Mouse (Mus musculus) kidney, embryonic 16.5 days (tissue): ENCODE results near the gene Slc5a7. TPM values are rescaled to one million over a fixed set of nuclear protein-coding genes. Genes with fewer than 3 reads are reported as not detected.

Source experiments
- ATAC-seq: fragments of 200-750 bp; cut with Nextera tagmentation; 2 replicates; pipeline ENCODE4 v1.8.0; 2017; ENCODE audit warnings: moderate TSS enrichment; ENCODE audit not compliant: low FRiP score, low TSS enrichment
- H3K27ac ChIP-seq: fragments of 300-500 bp; sonication (generic); 2 replicates; pipeline ENCODE4 v1.5.1; 2014; ENCODE audit warnings: low read length
- H3K27me3 ChIP-seq: fragments of 300-500 bp; sonication (generic); 2 replicates; pipeline ENCODE4 v1.6.1; 2014; ENCODE audit warnings: low read length, control low read depth, mixed read lengths; ENCODE audit not compliant: insufficient read depth
- H3K36me3 ChIP-seq: fragments of 300-500 bp; sonication (generic); 2 replicates; pipeline ENCODE4 v1.6.1; 2014; ENCODE audit warnings: low read length, control low read depth, mixed read lengths; ENCODE audit not compliant: insufficient read depth
- H3K4me1 ChIP-seq: fragments of 300-500 bp; sonication (generic); 2 replicates; pipeline ENCODE4 v1.6.1; 2014; ENCODE audit warnings: low read length, control low read depth, mixed read lengths; ENCODE audit not compliant: insufficient read depth
- H3K4me2 ChIP-seq: fragments of 300-500 bp; sonication (generic); replicated peaks from 2 replicates; pipeline ENCODE4 v1.6.1; 2014; ENCODE audit warnings: low read depth, low read length
- H3K4me3 ChIP-seq: fragments of 300-500 bp; sonication (generic); 2 replicates; pipeline ENCODE4 v1.5.1; 2014; ENCODE audit warnings: mild to moderate bottlenecking, low read length
- H3K9ac ChIP-seq: fragments of 300-500 bp; sonication (generic); replicated peaks from 2 replicates; pipeline ENCODE4 v1.6.1; 2014; ENCODE audit warnings: low read length
- H3K9me3 ChIP-seq: fragments of 300-500 bp; sonication (generic); 2 replicates; pipeline ENCODE4 v1.6.1; 2016; ENCODE audit warnings: low read length, control low read depth
- WGBS: fragments of 180-500 bp; shearing (Covaris S2); extraction: QIAGEN DNeasy Blood & Tissue Kit; methylation state at CpG from one replicate; pipeline ENCODE4 v1.1.7; 2014; 5-methylcytosine and 5-hydroxymethylcytosine counted together
- polyA plus RNA-seq: library from polyadenylated mRNA; unstranded; fragments of >200 nt; fragmentation: Nextera tagmentation; extraction: Ambion mirVana; gene quantifications from 2 replicates; pipeline ENCODE4 v1.2.1, GENCODE M21; 2015

Gene Slc5a7
- 0.19 and 0.29 TPM in 2 replicates for polyA plus RNA-seq

DNA sequence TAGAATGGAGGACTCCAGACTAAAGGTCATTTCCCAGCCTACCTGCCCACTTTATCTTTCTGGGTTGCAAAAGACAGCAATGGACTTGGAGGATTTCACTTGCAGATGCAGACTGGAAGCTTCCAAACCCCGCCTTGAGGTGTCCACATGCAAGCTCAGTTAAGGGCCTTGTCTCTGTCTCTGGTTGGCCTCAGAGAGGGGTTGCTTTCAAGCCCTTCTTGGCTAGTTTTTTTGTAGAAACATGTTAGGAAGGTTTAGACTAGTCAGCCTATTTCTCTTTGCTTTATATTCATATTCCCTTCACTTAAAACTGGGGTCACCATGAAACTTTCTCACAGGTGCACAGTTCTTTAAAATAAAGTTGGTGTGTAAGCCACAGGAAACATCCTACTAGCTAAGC, at the start of gene Slc5a7:
TSS of gene Slc5a7 (minus strand) at position 101 of the 400 bp plus-strand sequence.
- Histone ChIP-seq H3K4me3 (peak within 1 kb of the TSS; percentile 52), H3K4me2 (peak within 1 kb of the TSS; percentile 81), H3K9ac (peak within 1 kb of the TSS; percentile 53), H3K27me3 (no peaks in the 10 kb centered on the region), H3K9me3 (no peaks in the 10 kb centered on the region), H3K36me3 (no peaks in the 10 kb centered on the region), H3K4me1 (peaks cover 6% of the 10 kb centered on the region; the same call in 1 of the 2 replicates), H3K27ac (no peak within 1 kb of the TSS)
- ATAC-seq, result no peak
- 67% methylated on average over 1 of the region's 1 CpGs for WGBS

DNA sequence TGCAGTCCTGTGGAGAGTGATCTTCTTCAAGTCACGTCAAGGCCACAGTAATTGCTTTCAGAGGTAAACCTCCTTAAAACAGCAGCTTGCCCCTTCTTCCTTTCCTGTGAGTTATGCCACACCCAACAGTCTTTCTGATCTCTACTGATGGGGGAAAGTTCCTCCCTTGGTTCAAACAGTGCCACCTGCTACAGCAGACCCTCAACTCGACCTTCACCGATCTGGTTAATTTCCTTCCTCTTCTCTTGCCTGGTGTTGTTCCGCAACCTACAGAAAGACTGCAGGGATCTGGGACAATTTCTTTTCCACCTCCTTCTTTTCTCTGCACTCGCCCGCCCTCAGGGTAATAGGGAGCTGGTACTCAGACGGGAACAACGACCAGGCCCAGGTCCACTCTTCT, 48.8 kb upstream of the Slc5a7 start:
- H3K9ac ChIP-seq, result no peak overlapping the region
- H3K4me3 ChIP-seq, result no peak overlapping the region
- H3K4me2 ChIP-seq, result no peak overlapping the region
- no peaks in the 10 kb centered on the region for H3K27me3 ChIP-seq
- H3K4me1 ChIP-seq, result no peaks in the 10 kb centered on the region
- no peak overlapping the region for H3K27ac ChIP-seq
- no peak for ATAC-seq
- 78% methylated on average over 8 of the region's 8 CpGs for WGBS
- no peaks in the 10 kb centered on the region for H3K9me3 ChIP-seq
- H3K36me3 ChIP-seq, result no peaks in the 10 kb centered on the region

DNA sequence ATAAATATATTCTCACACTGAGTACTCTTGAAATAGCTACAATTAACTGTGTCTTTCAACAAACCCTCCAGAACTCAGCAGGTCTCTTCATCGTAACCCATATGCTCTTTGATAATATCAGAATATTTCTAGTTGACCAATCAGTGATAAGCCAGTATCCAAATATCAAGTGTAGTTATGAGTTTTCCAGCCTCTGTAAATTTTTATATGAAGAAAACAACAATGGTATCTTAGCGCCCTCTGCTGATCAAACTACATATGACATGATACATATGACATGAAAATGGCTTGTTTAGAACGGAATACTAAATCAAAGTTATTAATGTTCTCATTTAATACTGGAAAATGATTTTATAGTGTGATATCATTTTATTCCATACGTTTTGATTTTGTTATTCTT, 44.6 kb upstream of the Slc5a7 start:
- no peak overlapping the region for H3K27ac ChIP-seq
- WGBS, result 23% methylated on average over 4 of the region's 4 CpGs
- ATAC-seq, result no peak
- no peaks in the 10 kb centered on the region for H3K9me3 ChIP-seq
- H3K4me2 ChIP-seq, result no peak overlapping the region
- no peaks in the 10 kb centered on the region for H3K4me1 ChIP-seq
- no peak overlapping the region for H3K9ac ChIP-seq
- no peaks in the 10 kb centered on the region for H3K36me3 ChIP-seq
- H3K4me3 ChIP-seq, result no peak overlapping the region
- H3K27me3 ChIP-seq, result no peaks in the 10 kb centered on the region

DNA sequence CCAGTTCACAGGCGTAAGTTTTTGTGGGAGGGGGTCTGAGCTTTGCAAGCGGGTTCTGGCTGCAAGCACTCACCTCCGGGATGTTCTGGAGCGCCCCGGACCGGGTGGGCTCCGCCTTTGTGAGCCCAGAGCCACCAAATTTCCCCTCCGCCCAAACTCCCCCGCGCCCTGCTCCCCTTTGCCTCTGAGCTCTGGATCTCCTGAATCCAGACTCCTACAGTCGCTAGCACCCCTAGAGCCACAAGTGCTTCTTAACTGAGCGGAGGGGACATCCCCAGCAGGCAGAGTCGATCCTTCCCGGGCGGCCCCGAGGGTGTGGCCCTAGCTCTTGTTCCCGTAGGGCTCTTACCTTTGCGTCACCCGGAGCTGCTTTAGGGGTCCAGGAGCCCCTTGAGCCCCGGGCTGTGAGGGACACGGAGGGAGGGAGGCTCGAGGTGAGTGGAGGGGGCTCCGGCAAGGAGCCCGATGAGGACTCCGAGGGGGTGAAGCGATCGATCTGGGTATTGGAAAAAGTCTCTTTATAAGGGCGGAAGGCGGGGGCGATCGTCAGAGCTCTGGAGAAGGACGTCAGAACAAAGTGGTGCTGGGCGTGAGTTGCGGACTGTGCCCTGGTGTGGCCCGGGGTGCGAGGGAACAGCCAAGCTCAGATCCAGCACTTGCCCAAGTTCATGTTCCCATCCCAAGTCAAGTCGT, 456 bp downstream of the Slc5a7 start:
- peak overlapping the region; percentile 52 for H3K4me3 ChIP-seq
- no peaks in the 10 kb centered on the region for H3K36me3 ChIP-seq
- H3K27ac ChIP-seq, result no peak overlapping the region
- no peaks in the 10 kb centered on the region for H3K9me3 ChIP-seq
- peaks cover 6% of the 10 kb centered on the region; the same call in 1 of the 2 replicates for H3K4me1 ChIP-seq
- peak overlapping the region; percentile 81 for H3K4me2 ChIP-seq
- H3K9ac ChIP-seq, result peak overlapping the region; percentile 53
- no peaks in the 10 kb centered on the region for H3K27me3 ChIP-seq
- ATAC-seq, result peak; percentile 79
- WGBS, result 2% methylated on average over 37 of the region's 37 CpGs

GRCm38 (mm10) chr17:54250783-54251182, 48.1 kb downstream of the Slc5a7 start:
- Histone ChIP-seq H3K4me3 (no peak overlapping the region), H3K36me3 (no peaks in the 10 kb centered on the region), H3K27ac (no peak overlapping the region), H3K9me3 (no peaks in the 10 kb centered on the region), H3K4me1 (no peaks in the 10 kb centered on the region), H3K27me3 (no peaks in the 10 kb centered on the region), H3K4me2 (no peak overlapping the region), H3K9ac (no peak overlapping the region)
- ATAC-seq, result no peak

GRCm38 (mm10) chr17:54243650-54244300, 55.1 kb downstream of the Slc5a7 start:
- H3K9me3 ChIP-seq, result no peaks in the 10 kb centered on the region
- no peak overlapping the region for H3K9ac ChIP-seq
- H3K4me3 ChIP-seq, result no peak overlapping the region
- H3K27me3 ChIP-seq, result no peaks in the 10 kb centered on the region
- no peaks in the 10 kb centered on the region for H3K4me1 ChIP-seq
- H3K36me3 ChIP-seq, result no peaks in the 10 kb centered on the region
- no peak for ATAC-seq
- H3K27ac ChIP-seq, result no peak overlapping the region
- no peak overlapping the region for H3K4me2 ChIP-seq

DNA sequence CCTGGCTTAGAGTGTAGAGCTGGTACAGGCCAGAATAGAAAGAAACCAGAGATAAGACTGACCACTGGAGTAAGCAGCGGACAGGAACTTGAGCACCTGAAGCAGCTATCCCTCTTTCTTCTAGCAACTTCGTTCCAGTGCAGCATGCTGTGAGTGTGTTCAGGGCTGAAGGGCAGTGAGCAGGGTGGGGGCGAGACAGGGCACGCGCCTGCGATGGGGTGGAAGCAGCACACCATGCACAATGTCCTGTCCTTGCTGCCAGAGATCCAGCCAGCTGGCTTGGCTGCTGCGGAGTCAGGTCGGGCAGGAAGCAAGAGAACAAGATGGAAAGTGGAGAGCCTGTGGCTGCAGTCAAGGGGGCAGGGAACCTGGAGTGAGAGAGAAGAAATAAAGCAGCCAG, 59.4 kb downstream of the Slc5a7 start:
- WGBS, result 70% methylated on average over 8 of the region's 8 CpGs
- H3K4me3 ChIP-seq, result no peak overlapping the region
- no peaks in the 10 kb centered on the region for H3K36me3 ChIP-seq
- no peak overlapping the region for H3K27ac ChIP-seq
- no peaks in the 10 kb centered on the region for H3K4me1 ChIP-seq
- H3K9ac ChIP-seq, result no peak overlapping the region
- H3K27me3 ChIP-seq, result no peaks in the 10 kb centered on the region
- H3K9me3 ChIP-seq, result no peaks in the 10 kb centered on the region
- no peak for ATAC-seq
- H3K4me2 ChIP-seq, result no peak overlapping the region
